Mouse (Mus musculus) Muller cell, postnatal 12 days (primary cell): ENCODE measurements around the gene Gpr15.

Source experiments
- DNase-seq: peaks from one replicate; pipeline ENCODE4 v3.0.0-alpha.2; 2015; ENCODE audit errors: inconsistent ontology term

The Gpr15 gene

GRCm38 (mm10) chr16:58702329-58702932, 16.4 kb downstream of the Gpr15 start:
- DNase-seq, result no peak

- no peak for DNase-seq
These were observed 17.1 kb downstream of the Gpr15 start for GRCm38 (mm10) chr16:58701779-58702178.

- DNase-seq, result no peak
These were observed 17.9 kb downstream of the Gpr15 start for GRCm38 (mm10) chr16:58700816-58701424.

GRCm38 (mm10) chr16:58700174-58700573, 18.7 kb downstream of the Gpr15 start:
- DNase-seq, result no peak

GRCm38 (mm10) chr16:58697261-58697660, 21.6 kb downstream of the Gpr15 start:
- DNase-seq, result no peak

- DNase-seq, result no peak
These were observed 22.1 kb downstream of the Gpr15 start for GRCm38 (mm10) chr16:58696796-58697195.

GRCm38 (mm10) chr16:58694091-58694490, 24.8 kb downstream of the Gpr15 start:
- DNase-seq, result no peak

- no peak for DNase-seq
These were observed 28.5 kb downstream of the Gpr15 start for GRCm38 (mm10) chr16:58690322-58690732.

- DNase-seq, result no peak
These were observed 29.2 kb downstream of the Gpr15 start for GRCm38 (mm10) chr16:58689555-58690169.

- no peak for DNase-seq
These were observed 30.3 kb downstream of the Gpr15 start for GRCm38 (mm10) chr16:58688534-58688933.

- no peak for DNase-seq
These were observed 33.0 kb downstream of the Gpr15 start for GRCm38 (mm10) chr16:58685548-58686537.

GRCm38 (mm10) chr16:58684537-58684936, 34.3 kb downstream of the Gpr15 start:
- no peak for DNase-seq

GRCm38 (mm10) chr16:58683911-58684310, 35.0 kb downstream of the Gpr15 start:
- DNase-seq, result no peak

- DNase-seq, result no peak
These were observed 36.0 kb downstream of the Gpr15 start for GRCm38 (mm10) chr16:58682870-58683269.

- DNase-seq, result no peak
These were observed 36.8 kb downstream of the Gpr15 start for GRCm38 (mm10) chr16:58682046-58682445.

GRCm38 (mm10) chr16:58678660-58679059, 40.2 kb downstream of the Gpr15 start:
- no peak for DNase-seq

- no peak for DNase-seq
These were observed 41.4 kb downstream of the Gpr15 start for GRCm38 (mm10) chr16:58677491-58677890.

- DNase-seq, result no peak
These were observed 42.2 kb downstream of the Gpr15 start for GRCm38 (mm10) chr16:58676633-58677032.

- DNase-seq, result no peak
These were observed 42.7 kb downstream of the Gpr15 start for GRCm38 (mm10) chr16:58676156-58676555.

- no peak for DNase-seq
These were observed 43.6 kb downstream of the Gpr15 start for GRCm38 (mm10) chr16:58675256-58675655.

GRCm38 (mm10) chr16:58673811-58674410, 45.0 kb downstream of the Gpr15 start:
- DNase-seq, result no peak

- no peak for DNase-seq
These were observed 46.5 kb downstream of the Gpr15 start for GRCm38 (mm10) chr16:58672396-58672795.
